Mouse (Mus musculus): ENCODE results near the gene Kin. TPM values are rescaled to one million over a fixed set of nuclear protein-coding genes. Genes with fewer than 3 reads are reported as not detected.
A peak's percentile ranks its signal among the peaks of the same experiment; 100 is the strongest.

The Kin gene
- polyA plus RNA-seq, 1 experiment from 2014 or later, result 39.3 TPM

DNA sequence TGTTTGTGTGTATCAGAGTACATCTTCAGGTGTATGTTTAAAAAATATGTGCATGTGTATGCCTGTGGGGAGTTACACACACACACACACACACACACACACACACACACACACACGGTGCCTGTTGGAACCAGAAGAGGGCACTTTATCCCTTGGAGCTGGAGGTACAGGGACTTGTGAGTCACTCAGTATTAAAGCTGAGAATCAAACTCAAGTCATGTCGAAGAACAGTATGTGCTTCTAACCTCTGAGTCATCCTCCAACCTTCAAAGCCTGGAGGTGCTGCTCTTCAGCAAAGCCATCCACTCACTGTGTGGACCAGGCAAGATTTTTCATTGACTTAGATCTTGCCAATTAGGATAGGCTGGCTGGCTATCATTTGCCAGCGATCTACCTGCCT, 41.4 kb downstream of the Kin start:
- H3K9me3 ChIP-seq, result no peaks in the 10 kb centered on the region
- no peak overlapping the region for H3K4me3 ChIP-seq
- H3K27ac ChIP-seq (replicated peaks), result no peak overlapping the region
- ATAC-seq (replicated peaks), result no peak
- H3K36me3 ChIP-seq, result no peaks in the 10 kb centered on the region
- H3K9ac ChIP-seq (replicated peaks), result no peak overlapping the region
- no peaks in the 10 kb centered on the region for H3K4me1 ChIP-seq
- H3K27me3 ChIP-seq, result no peaks in the 10 kb centered on the region
- 72% methylated on average over 3 of the region's 3 CpGs for WGBS
- no peak overlapping the region for H3K4me2 ChIP-seq (replicated peaks)

GRCm38 (mm10) chr2:10126122-10126521, 45.7 kb downstream of the Kin start:
- ATAC-seq (replicated peaks), result no peak
- H3K27ac ChIP-seq (replicated peaks), result no peak overlapping the region
- H3K27me3 ChIP-seq, result no peaks in the 10 kb centered on the region
- H3K9ac ChIP-seq (replicated peaks), result no peak overlapping the region
- no peaks in the 10 kb centered on the region for H3K9me3 ChIP-seq
- H3K4me1 ChIP-seq, result no peaks in the 10 kb centered on the region
- H3K4me2 ChIP-seq (replicated peaks), result no peak overlapping the region
- no peaks in the 10 kb centered on the region for H3K36me3 ChIP-seq
- WGBS, result 93% methylated on average over 4 of the region's 4 CpGs
- no peak overlapping the region for H3K4me3 ChIP-seq

DNA sequence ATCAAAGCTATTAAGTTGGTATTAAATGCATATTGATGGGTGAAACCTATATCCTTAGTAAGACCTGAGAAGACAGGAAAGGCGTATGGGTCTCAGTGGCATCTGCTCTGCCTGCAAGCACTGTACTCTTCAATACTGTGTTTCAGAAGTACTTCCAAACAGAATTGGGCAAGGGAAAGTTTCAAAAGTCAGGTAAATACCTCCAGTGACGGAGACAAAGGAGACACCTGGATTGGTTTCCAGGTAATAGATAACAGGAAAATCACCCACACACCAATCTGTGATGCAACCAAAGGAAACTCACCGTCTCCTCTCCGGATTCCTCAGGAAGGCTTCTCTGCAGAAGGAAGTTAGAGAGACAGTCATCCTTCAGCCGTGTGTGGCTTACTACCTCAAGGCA, 47.1 kb downstream of the Kin start:
- Histone ChIP-seq H3K9me3 (no peaks in the 10 kb centered on the region), H3K4me1 (no peaks in the 10 kb centered on the region), H3K27ac (replicated peaks) (no peak overlapping the region), H3K9ac (replicated peaks) (no peak overlapping the region), H3K27me3 (no peaks in the 10 kb centered on the region), H3K4me2 (replicated peaks) (no peak overlapping the region), H3K36me3 (no peaks in the 10 kb centered on the region), H3K4me3 (no peak overlapping the region)
- WGBS, result 90% methylated on average over 5 of the region's 5 CpGs
- ATAC-seq (replicated peaks), result no peak

- Histone ChIP-seq H3K27me3 (no peaks in the 10 kb centered on the region), H3K4me3 (no peak overlapping the region), H3K9me3 (no peaks in the 10 kb centered on the region), H3K27ac (replicated peaks) (no peak overlapping the region), H3K9ac (replicated peaks) (no peak overlapping the region), H3K36me3 (no peaks in the 10 kb centered on the region), H3K4me2 (replicated peaks) (no peak overlapping the region), H3K4me1 (no peaks in the 10 kb centered on the region)
- 84% methylated on average over 4 of the region's 4 CpGs for WGBS
- no peak for ATAC-seq (replicated peaks)
Measured at GRCm38 (mm10) chr2:10128571-10128970, 48.2 kb downstream of the Kin start.

DNA sequence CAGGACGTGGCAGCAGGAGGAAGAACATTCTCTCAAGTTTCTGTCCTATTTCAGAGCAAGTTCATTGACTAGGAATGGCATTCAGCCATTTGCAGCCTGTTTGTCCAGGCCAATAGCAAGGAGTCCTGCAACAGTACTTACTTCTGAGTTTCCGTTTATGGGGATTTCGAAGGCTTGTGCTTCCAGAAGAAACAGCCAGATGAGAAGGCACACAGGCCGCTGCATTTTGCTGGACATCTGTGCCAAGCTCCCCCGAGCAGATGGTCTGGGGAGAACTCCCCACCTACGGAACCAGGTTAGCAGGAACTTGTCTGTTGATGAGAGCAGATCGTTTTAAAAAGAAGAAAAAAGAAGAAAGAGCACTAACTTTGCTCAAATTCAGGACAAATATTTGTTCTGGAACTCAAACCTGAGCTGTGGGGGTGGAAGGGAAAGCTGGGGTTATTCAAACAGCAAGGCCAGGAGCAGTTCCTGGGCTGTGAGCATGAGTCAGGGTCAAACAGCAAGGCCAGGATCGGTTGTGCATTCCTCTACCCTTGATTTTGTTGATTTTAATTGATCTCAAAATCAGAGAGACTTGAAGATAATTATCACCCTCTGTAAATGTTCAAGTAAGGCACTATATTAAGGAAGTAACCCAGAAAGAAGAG, 50.1 kb downstream of the Kin start:
- H3K4me2 ChIP-seq (replicated peaks), result no peak overlapping the region
- WGBS, result 79% methylated on average over 8 of the region's 8 CpGs
- H3K9ac ChIP-seq (replicated peaks), result no peak overlapping the region
- no peaks in the 10 kb centered on the region for H3K4me1 ChIP-seq
- no peak overlapping the region for H3K27ac ChIP-seq (replicated peaks)
- no peaks in the 10 kb centered on the region for H3K36me3 ChIP-seq
- no peak overlapping the region for H3K4me3 ChIP-seq
- no peaks in the 10 kb centered on the region for H3K27me3 ChIP-seq
- no peak for ATAC-seq (replicated peaks)
- H3K9me3 ChIP-seq, result no peaks in the 10 kb centered on the region

DNA sequence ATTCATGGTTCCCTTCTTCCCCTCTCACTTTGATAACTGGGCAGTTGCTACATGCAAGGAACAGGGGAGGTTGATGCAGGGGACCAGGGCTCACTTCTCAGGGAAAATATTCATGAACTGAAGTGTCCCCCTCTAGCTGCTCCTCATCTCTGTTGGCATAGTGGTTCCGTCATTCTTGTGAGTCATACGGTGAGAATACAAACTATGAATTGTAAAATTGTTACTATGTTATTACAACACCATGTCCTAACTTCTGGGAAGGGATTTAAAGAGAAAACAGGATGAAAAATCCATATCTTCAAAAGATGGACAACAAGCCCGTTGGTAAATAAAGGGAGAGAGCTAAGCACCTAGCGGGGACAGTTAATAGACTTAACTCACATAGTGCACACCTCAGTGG, 50.9 kb downstream of the Kin start, which contains the start of gene Itih2:
Gene Itih2, minus strand, starts transcription at position 101 of the 400 bp plus-strand sequence.
- no peaks in the 10 kb centered on the region for H3K9me3 ChIP-seq
- WGBS, result 91% methylated on average over 4 of the region's 4 CpGs
- no peaks in the 10 kb centered on the region for H3K27me3 ChIP-seq
- H3K9ac ChIP-seq (replicated peaks), result no peak within 1 kb of the TSS
- H3K4me3 ChIP-seq, result no peak within 1 kb of the TSS
- H3K27ac ChIP-seq (replicated peaks), result no peak within 1 kb of the TSS
- H3K4me2 ChIP-seq (replicated peaks), result no peak within 1 kb of the TSS
- H3K4me1 ChIP-seq, result no peaks in the 10 kb centered on the region
- ATAC-seq (replicated peaks), result no peak
- no peaks in the 10 kb centered on the region for H3K36me3 ChIP-seq

- H3K9ac ChIP-seq (replicated peaks), result no peak overlapping the region
- no peak overlapping the region for H3K4me3 ChIP-seq
- no peaks in the 10 kb centered on the region for H3K9me3 ChIP-seq
- H3K4me1 ChIP-seq, result no peaks in the 10 kb centered on the region
- no peak overlapping the region for H3K27ac ChIP-seq (replicated peaks)
- H3K36me3 ChIP-seq, result no peaks in the 10 kb centered on the region
- ATAC-seq (replicated peaks), result 0 out of 2 replicates have a peak, but pooled peaks have one; percentile 23
- H3K27me3 ChIP-seq, result no peaks in the 10 kb centered on the region
- H3K4me2 ChIP-seq (replicated peaks), result no peak overlapping the region
- WGBS, result 32% methylated on average over 1 of the region's 1 CpGs
Measured at GRCm38 (mm10) chr2:10132128-10132527, 51.7 kb downstream of the Kin start.

GRCm38 (mm10) chr2:10133941-10134340, 53.5 kb downstream of the Kin start:
- Histone ChIP-seq H3K9ac (replicated peaks) (no peak overlapping the region), H3K4me2 (replicated peaks) (no peak overlapping the region), H3K27me3 (no peaks in the 10 kb centered on the region), H3K36me3 (no peaks in the 10 kb centered on the region), H3K27ac (replicated peaks) (no peak overlapping the region), H3K4me3 (no peak overlapping the region), H3K4me1 (no peaks in the 10 kb centered on the region), H3K9me3 (no peaks in the 10 kb centered on the region)
- WGBS, result 88% methylated on average over 6 of the region's 6 CpGs
- ATAC-seq (replicated peaks), result no peak

GRCm38 (mm10) chr2:10137320-10137719, 56.9 kb downstream of the Kin start:
- no peak overlapping the region for H3K9ac ChIP-seq (replicated peaks)
- ATAC-seq (replicated peaks), result no peak
- H3K9me3 ChIP-seq, result no peaks in the 10 kb centered on the region
- H3K36me3 ChIP-seq, result no peaks in the 10 kb centered on the region
- 88% methylated on average over 2 of the region's 2 CpGs for WGBS
- H3K4me3 ChIP-seq, result no peak overlapping the region
- no peaks in the 10 kb centered on the region for H3K4me1 ChIP-seq
- no peak overlapping the region for H3K27ac ChIP-seq (replicated peaks)
- no peak overlapping the region for H3K4me2 ChIP-seq (replicated peaks)
- H3K27me3 ChIP-seq, result no peaks in the 10 kb centered on the region

- Histone ChIP-seq H3K36me3 (no peaks in the 10 kb centered on the region), H3K4me1 (no peaks in the 10 kb centered on the region), H3K9me3 (no peaks in the 10 kb centered on the region), H3K9ac (replicated peaks) (no peak overlapping the region), H3K4me3 (no peak overlapping the region), H3K27me3 (no peaks in the 10 kb centered on the region), H3K4me2 (replicated peaks) (no peak overlapping the region), H3K27ac (replicated peaks) (no peak overlapping the region)
- 71% methylated on average over 5 of the region's 5 CpGs for WGBS
- ATAC-seq (replicated peaks), result no peak
Measured at GRCm38 (mm10) chr2:10140456-10140855, 60.1 kb downstream of the Kin start.

Other genes starting within 250 kb of the Kin start
- gene 4930412O13Rik, start 199.3 kb upstream of the Kin start, polyA plus RNA-seq (2015; fragmentation: Nextera tagmentation; extraction: Ambion mirVana), result not detected in 2 replicates
- not detected in 2 replicates for gene 9230102O04Rik, start 191.1 kb upstream of the Kin start, polyA plus RNA-seq (2015; fragmentation: Nextera tagmentation; extraction: Ambion mirVana)
- gene Gata3, start 190.6 kb upstream of the Kin start, polyA plus RNA-seq (2015; fragmentation: Nextera tagmentation; extraction: Ambion mirVana), result 1.1 and 2.3 TPM in 2 replicates
- gene Taf3, start 32.0 kb upstream of the Kin start, polyA plus RNA-seq (2015; fragmentation: Nextera tagmentation; extraction: Ambion mirVana), result 14.9 and 15.8 TPM in 2 replicates
- gene Atp5c1, start 83 bp upstream of the Kin start, polyA plus RNA-seq (2015; fragmentation: Nextera tagmentation; extraction: Ambion mirVana), result 519 and 533 TPM in 2 replicates
- gene Itih2, start 50.8 kb downstream of the Kin start, polyA plus RNA-seq (2015; fragmentation: Nextera tagmentation; extraction: Ambion mirVana), result 1.4 and 1.7 TPM in 2 replicates
- gene Itih5, start 73.0 kb downstream of the Kin start, polyA plus RNA-seq (2015; fragmentation: Nextera tagmentation; extraction: Ambion mirVana), result 3.3 and 3.5 TPM in 2 replicates